Mouse (Mus musculus) hindbrain, embryonic 14.5 days (tissue): ENCODE measurements around the gene Sbk3. TPM values are rescaled to one million over a fixed set of nuclear protein-coding genes. Genes with fewer than 3 reads are reported as not detected.
"Not testable (repeated sequence)": the region's sequence is repeated elsewhere in the genome, so short reads cannot be mapped to it uniquely, and the experiment has no call there.

ENCODE experiments used
- ATAC-seq: fragments of 200-750 bp; cut with Nextera tagmentation; 2 replicates; pipeline ENCODE4 v1.8.0; 2017; ENCODE audit warnings: moderate number of reproducible peaks, mild to moderate bottlenecking, moderate TSS enrichment, moderate library complexity; ENCODE audit not compliant: low FRiP score
- DNase-seq: peaks from one replicate; pipeline ENCODE4 v3.0.0-alpha.2; 2015; ENCODE audit warnings: low spot score
- H3K27ac ChIP-seq: fragments of 300-500 bp; sonication (generic); 2 replicates; pipeline ENCODE4 v1.5.1; 2014; ENCODE audit warnings: mild to moderate bottlenecking, moderate library complexity
- H3K27me3 ChIP-seq: fragments of 300-500 bp; sonication (generic); 2 replicates; pipeline ENCODE4 v1.6.1; 2014; ENCODE audit warnings: mild to moderate bottlenecking, low read length, mixed read lengths; ENCODE audit not compliant: control insufficient read depth, insufficient read depth
- H3K36me3 ChIP-seq: fragments of 300-500 bp; sonication (generic); replicated peaks from 2 replicates; pipeline ENCODE4 v1.6.1; 2014; ENCODE audit not compliant: control insufficient read depth, insufficient read depth
- H3K4me1 ChIP-seq: fragments of 300-500 bp; sonication (generic); replicated peaks from 2 replicates; pipeline ENCODE4 v1.6.1; 2014; ENCODE audit warnings: antibody characterized with exemption, low read length, mixed read lengths; ENCODE audit not compliant: control insufficient read depth, insufficient read depth
- H3K4me2 ChIP-seq: fragments of 300-500 bp; sonication (generic); replicated peaks from 2 replicates; pipeline ENCODE4 v1.6.1; 2014; ENCODE audit warnings: mild to moderate bottlenecking, moderate library complexity
- H3K4me3 ChIP-seq: fragments of 300-500 bp; sonication (generic); replicated peaks from 2 replicates; pipeline ENCODE4 v1.5.1; 2014; ENCODE audit warnings: mild to moderate bottlenecking, low read length
- H3K9ac ChIP-seq: fragments of 300-500 bp; sonication (generic); 2 replicates; pipeline ENCODE4 v1.6.1; 2014
- H3K9me3 ChIP-seq: fragments of 300-500 bp; sonication (generic); 2 replicates; pipeline ENCODE4 v1.6.1; 2016; ENCODE audit warnings: low read length; ENCODE audit not compliant: control insufficient read depth
- WGBS: fragments of 180-500 bp; shearing (Covaris S2); extraction: QIAGEN DNeasy Blood & Tissue Kit; methylation state at CpG from one replicate; pipeline ENCODE4 v1.1.7; 2014; 5-methylcytosine and 5-hydroxymethylcytosine counted together
- polyA plus RNA-seq: library from polyadenylated mRNA; unstranded; fragments of >200 nt; fragmentation: Nextera tagmentation; extraction: Ambion mirVana; gene quantifications from 2 replicates; pipeline ENCODE4 v1.2.1, GENCODE M21; 2014

Sbk3 gene
- polyA plus RNA-seq, 1 experiment from 2014 or later: 0.39 TPM

GRCm38 (mm10) chr7:5014251-5015117, 43.5 kb upstream of the Sbk3 start, which contains the start of the genes Zfp524 and Fiz1:
Gene Zfp524 (plus strand): TSS chr7:5014415.
Gene Fiz1 (minus strand): TSS chr7:5014697.
- peaks cover 34% of the 10 kb centered on the region for H3K36me3 ChIP-seq
- H3K4me2 ChIP-seq: peak within 1 kb of the TSS; percentile 68
- H3K9ac ChIP-seq: peak within 1 kb of the TSS; percentile 81
- H3K4me1 ChIP-seq: peaks cover 8% of the 10 kb centered on the region
- peak; percentile 98 for DNase-seq
- H3K27me3 ChIP-seq: no peaks in the 10 kb centered on the region
- ATAC-seq: peak; percentile 83
- H3K27ac ChIP-seq: peak within 1 kb of the TSS; percentile 98
- peak within 1 kb of the TSS; percentile 72 for H3K4me3 ChIP-seq
- no peaks in the 10 kb centered on the region for H3K9me3 ChIP-seq
- under 1% methylated on average over 42 of the region's 42 CpGs for WGBS

- peaks cover 6% of the 10 kb centered on the region for H3K4me1 ChIP-seq
- no peaks in the 10 kb centered on the region for H3K9me3 ChIP-seq
- no peak overlapping the region for H3K27ac ChIP-seq
- peak overlapping the region; percentile 68; the same call in 1 of the 2 replicates for H3K4me2 ChIP-seq
- DNase-seq: no peak
- no peak overlapping the region for H3K4me3 ChIP-seq
- H3K27me3 ChIP-seq: no peaks in the 10 kb centered on the region
- no peak for ATAC-seq
- WGBS: 93% methylated on average over 27 of the region's 27 CpGs
- H3K36me3 ChIP-seq: peaks cover 50% of the 10 kb centered on the region
- no peak overlapping the region for H3K9ac ChIP-seq
Observed at GRCm38 (mm10) chr7:5012681-5013513, 41.9 kb upstream of the Sbk3 start.

- Histone ChIP-seq H3K4me1 (no peaks in the 10 kb centered on the region), H3K27ac (no peak overlapping the region), H3K36me3 (peaks cover 69% of the 10 kb centered on the region), H3K9me3 (no peaks in the 10 kb centered on the region), H3K4me2 (no peak overlapping the region), H3K4me3 (no peak overlapping the region), H3K9ac (no peak overlapping the region), H3K27me3 (no peaks in the 10 kb centered on the region)
- DNase-seq: no peak
- peak; percentile 18; the same call in 1 of the 2 replicates for ATAC-seq
- 96% methylated on average over 26 of the region's 26 CpGs for WGBS
Observed at GRCm38 (mm10) chr7:5008229-5008628, 37.3 kb upstream of the Sbk3 start.

- not testable (repeated sequence) for H3K27me3 ChIP-seq, ATAC-seq, H3K4me1 ChIP-seq, H3K4me3 ChIP-seq, H3K9me3 ChIP-seq, DNase-seq, H3K27ac ChIP-seq, H3K9ac ChIP-seq, H3K4me2 ChIP-seq
- peaks cover 18% of the 10 kb centered on the region for H3K36me3 ChIP-seq
- 77% methylated on average over 8 of the region's 8 CpGs for WGBS
Observed at GRCm38 (mm10) chr7:5002876-5003275, 31.9 kb upstream of the Sbk3 start.

GRCm38 (mm10) chr7:4999876-5000275, 28.9 kb upstream of the Sbk3 start:
- WGBS: 73% methylated on average over 2 of the region's 2 CpGs
- H3K27ac ChIP-seq: no peak overlapping the region
- no peaks in the 10 kb centered on the region for H3K36me3 ChIP-seq
- H3K27me3 ChIP-seq: no peaks in the 10 kb centered on the region
- no peaks in the 10 kb centered on the region for H3K9me3 ChIP-seq
- no peak for ATAC-seq
- peaks cover 9% of the 10 kb centered on the region for H3K4me1 ChIP-seq
- H3K4me3 ChIP-seq: no peak overlapping the region
- no peak for DNase-seq
- H3K9ac ChIP-seq: no peak overlapping the region
- no peak overlapping the region for H3K4me2 ChIP-seq

GRCm38 (mm10) chr7:4996934-4997333, 26.0 kb upstream of the Sbk3 start:
- Histone ChIP-seq H3K4me1 (peaks cover 31% of the 10 kb centered on the region), H3K27ac (peak overlapping the region; percentile 80)
- 69% methylated on average over 6 of the region's 8 CpGs for WGBS

GRCm38 (mm10) chr7:4996003-4996895, 25.3 kb upstream of the Sbk3 start, which contains the start of gene Zfp579:
Gene Zfp579 (minus strand): TSS chr7:4996158.
- Histone ChIP-seq H3K4me3 (peak within 1 kb of the TSS; percentile 84), H3K9me3 (no peaks in the 10 kb centered on the region), H3K4me2 (peak within 1 kb of the TSS; percentile 83), H3K4me1 (peaks cover 31% of the 10 kb centered on the region), H3K27me3 (no peaks in the 10 kb centered on the region), H3K9ac (peak within 1 kb of the TSS; percentile 93), H3K27ac (peak within 1 kb of the TSS; percentile 85), H3K36me3 (peaks cover 23% of the 10 kb centered on the region)
- WGBS: 3% methylated on average over 19 of the region's 26 CpGs
- DNase-seq (peak; percentile 90), ATAC-seq (peak; percentile 91)

More at GRCm38 (mm10) chr7:4996934-4997333, 26.0 kb upstream of the Sbk3 start:
- Histone ChIP-seq H3K9me3 (no peaks in the 10 kb centered on the region), H3K27me3 (no peaks in the 10 kb centered on the region), H3K4me3 (peak overlapping the region; percentile 84), H3K4me2 (peak overlapping the region; percentile 83), H3K9ac (peak overlapping the region; percentile 93), H3K36me3 (peaks cover 23% of the 10 kb centered on the region)
- no peak for ATAC-seq
- DNase-seq: no peak

GRCm38 (mm10) chr7:4995268-4996002, 24.5 kb upstream of the Sbk3 start:
- ATAC-seq (peak; percentile 65), DNase-seq (no peak)
- no peaks in the 10 kb centered on the region for H3K9me3 ChIP-seq
- 7% methylated on average over 19 of the region's 19 CpGs for WGBS
- peak overlapping the region; percentile 83 for H3K4me2 ChIP-seq
- peaks cover 23% of the 10 kb centered on the region for H3K36me3 ChIP-seq
- H3K4me1 ChIP-seq: peaks cover 31% of the 10 kb centered on the region
- H3K9ac ChIP-seq: peak overlapping the region; percentile 93
- H3K27me3 ChIP-seq: no peaks in the 10 kb centered on the region
- peak overlapping the region; percentile 84 for H3K4me3 ChIP-seq
- H3K27ac ChIP-seq: peak overlapping the region; percentile 85
